Mouse (Mus musculus) limb, embryonic 13.5 days (tissue): ENCODE results near the gene Gmnc. TPM values are rescaled to one million over a fixed set of nuclear protein-coding genes. Genes with fewer than 3 reads are reported as not detected.

Experiments
- ATAC-seq: fragments of 200-750 bp; cut with Nextera tagmentation; 2 replicates; pipeline ENCODE4 v1.8.0; 2017; ENCODE audit warnings: low read depth, moderate number of reproducible peaks, moderate TSS enrichment; ENCODE audit not compliant: low FRiP score
- H3K27ac ChIP-seq: fragments of 300-500 bp; sonication (generic); 2 replicates; pipeline ENCODE4 v1.5.1; 2015; ENCODE audit warnings: inconsistent platforms, mild to moderate bottlenecking, moderate library complexity
- H3K27me3 ChIP-seq: fragments of 300-500 bp; sonication (generic); 2 replicates; pipeline ENCODE4 v1.6.1; 2015; ENCODE audit warnings: mild to moderate bottlenecking, inconsistent platforms
- H3K36me3 ChIP-seq: fragments of 300-500 bp; sonication (generic); 2 replicates; pipeline ENCODE4 v1.6.1; 2015; ENCODE audit warnings: inconsistent platforms, mild to moderate bottlenecking, moderate library complexity
- H3K4me1 ChIP-seq: fragments of 300-500 bp; sonication (generic); 2 replicates; pipeline ENCODE4 v1.6.1; 2015; ENCODE audit warnings: inconsistent platforms
- H3K4me2 ChIP-seq: fragments of 300-500 bp; sonication (generic); replicated peaks from 2 replicates; pipeline ENCODE4 v1.6.1; 2015; ENCODE audit warnings: inconsistent platforms, mild to moderate bottlenecking, moderate library complexity
- H3K4me3 ChIP-seq: fragments of 300-500 bp; sonication (generic); 2 replicates; pipeline ENCODE4 v1.5.1; 2015; ENCODE audit warnings: moderate library complexity, mild to moderate bottlenecking, inconsistent platforms
- H3K9ac ChIP-seq: fragments of 300-500 bp; sonication (generic); 2 replicates; pipeline ENCODE4 v1.6.1; 2015; ENCODE audit warnings: mild to moderate bottlenecking, inconsistent platforms
- H3K9me3 ChIP-seq: fragments of 300-500 bp; sonication (generic); 2 replicates; pipeline ENCODE4 v1.6.1; 2016; ENCODE audit warnings: inconsistent platforms
- WGBS: fragments of 180-500 bp; shearing (Covaris S2); methylation state at CpG from one replicate; pipeline ENCODE4 v1.1.7; 2015; 5-methylcytosine and 5-hydroxymethylcytosine counted together
- polyA plus RNA-seq: library from polyadenylated mRNA; unstranded; fragments of >200 nt; fragmentation: Nextera tagmentation; extraction: Ambion mirVana; gene quantifications from 2 replicates; pipeline ENCODE4 v1.2.1, GENCODE M21; 2015

Gmnc gene
- polyA plus RNA-seq, 1 experiment from 2014 or later = 0.14 TPM

DNA sequence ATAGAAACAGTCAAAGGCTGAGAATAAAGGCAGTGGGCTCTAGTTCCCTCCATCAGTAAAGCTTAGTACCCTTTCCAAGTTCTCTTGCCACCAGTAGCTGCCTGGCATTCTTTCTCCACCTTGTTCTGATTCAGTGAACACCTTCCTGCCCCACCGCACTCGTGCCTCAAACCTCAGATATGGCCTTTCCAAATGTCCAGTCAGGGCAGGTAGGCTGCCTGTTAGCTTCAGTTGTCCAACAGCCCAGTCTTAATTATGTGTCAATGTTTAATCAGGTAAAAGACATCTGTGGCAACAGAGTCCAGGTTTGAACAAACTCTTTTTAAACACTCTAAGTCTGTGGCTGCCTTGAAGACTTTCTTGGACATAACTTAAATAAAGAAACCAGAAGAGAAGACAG, 24.6 kb downstream of the Gmnc start:
- WGBS = 90% methylated on average over 2 of the region's 2 CpGs
- peaks cover 6% of the 10 kb centered on the region; the same call in 1 of the 2 replicates for H3K4me1 ChIP-seq
- no peak overlapping the region for H3K4me2 ChIP-seq
- no peak for ATAC-seq
- H3K4me3 ChIP-seq = no peak overlapping the region
- H3K9ac ChIP-seq = no peak overlapping the region
- no peaks in the 10 kb centered on the region for H3K36me3 ChIP-seq
- H3K27me3 ChIP-seq = peaks cover 25% of the 10 kb centered on the region
- H3K9me3 ChIP-seq = no peaks in the 10 kb centered on the region
- no peak overlapping the region for H3K27ac ChIP-seq

DNA sequence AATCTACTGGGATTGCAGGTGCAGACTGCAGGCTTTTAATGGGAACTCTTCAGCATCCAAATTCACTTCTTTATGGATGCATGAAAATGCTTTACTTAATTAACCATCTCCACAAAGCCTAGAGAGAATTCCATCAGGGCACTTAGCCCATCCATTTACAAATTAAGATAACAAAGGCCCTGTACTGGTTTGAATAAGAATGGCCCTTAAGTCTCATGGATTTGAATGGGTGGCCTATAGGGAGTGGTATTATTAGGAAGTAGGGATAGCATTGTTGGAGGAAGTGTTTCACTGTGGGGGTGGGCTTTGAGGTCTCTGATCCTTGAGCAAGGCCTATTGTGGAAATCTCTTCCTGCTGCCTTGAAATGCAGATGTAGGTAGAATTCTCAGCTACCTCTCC, 29.5 kb downstream of the Gmnc start:
- Histone ChIP-seq H3K27me3 (peaks cover 8% of the 10 kb centered on the region; the same call in 1 of the 2 replicates), H3K4me2 (no peak overlapping the region), H3K4me1 (no peaks in the 10 kb centered on the region), H3K9me3 (no peaks in the 10 kb centered on the region), H3K4me3 (no peak overlapping the region), H3K27ac (no peak overlapping the region), H3K36me3 (no peaks in the 10 kb centered on the region), H3K9ac (no peak overlapping the region)
- no peak for ATAC-seq

DNA sequence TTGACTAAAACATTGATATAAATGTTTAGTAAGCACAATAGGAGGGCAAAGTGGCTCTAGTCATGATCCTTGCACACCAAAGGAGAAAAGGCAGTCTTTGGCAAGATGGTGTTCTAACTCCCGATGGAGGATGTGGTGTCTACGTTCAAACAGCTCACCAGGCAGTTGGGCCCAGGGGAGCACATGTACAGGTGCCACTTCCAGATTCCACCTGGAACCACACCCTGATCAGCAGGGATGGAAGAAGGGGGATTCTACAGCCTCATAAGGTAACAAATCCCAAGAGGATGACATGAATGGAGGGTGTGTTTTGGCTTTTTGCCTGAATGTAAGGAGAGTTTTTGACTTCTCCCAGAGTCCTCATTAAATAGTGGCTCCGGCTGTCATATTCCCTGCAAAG, 39.9 kb downstream of the Gmnc start:
- no peaks in the 10 kb centered on the region for H3K27me3 ChIP-seq
- no peak overlapping the region for H3K4me2 ChIP-seq
- ATAC-seq = no peak
- 91% methylated on average over 3 of the region's 3 CpGs for WGBS
- no peaks in the 10 kb centered on the region for H3K36me3 ChIP-seq
- H3K4me1 ChIP-seq = no peaks in the 10 kb centered on the region
- no peak overlapping the region for H3K4me3 ChIP-seq
- no peak overlapping the region for H3K9ac ChIP-seq
- no peak overlapping the region for H3K27ac ChIP-seq
- no peaks in the 10 kb centered on the region for H3K9me3 ChIP-seq

DNA sequence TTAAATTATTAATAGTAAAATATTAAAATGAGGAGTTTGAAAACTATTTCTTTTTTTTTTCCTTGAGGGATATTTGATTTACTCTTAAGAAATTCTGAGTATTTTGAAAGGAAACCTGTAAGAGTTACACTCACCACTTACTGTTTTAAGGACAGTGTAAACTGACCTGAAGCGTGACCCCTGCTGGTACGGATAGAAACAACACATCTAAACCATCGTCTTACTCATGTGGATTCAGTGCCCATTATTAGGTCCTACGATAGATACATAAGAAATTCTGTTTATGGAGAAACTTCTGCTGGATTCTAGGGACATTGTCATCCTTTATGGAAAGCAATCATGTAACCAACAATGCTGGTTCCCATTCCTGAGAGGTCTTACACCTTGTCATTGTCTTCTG, 41.2 kb downstream of the Gmnc start:
- Histone ChIP-seq H3K4me2 (no peak overlapping the region), H3K27ac (no peak overlapping the region), H3K27me3 (no peaks in the 10 kb centered on the region), H3K4me3 (no peak overlapping the region), H3K36me3 (no peaks in the 10 kb centered on the region), H3K9ac (no peak overlapping the region), H3K4me1 (no peaks in the 10 kb centered on the region), H3K9me3 (no peaks in the 10 kb centered on the region)
- WGBS = 49% methylated on average over 4 of the region's 4 CpGs
- no peak for ATAC-seq

DNA sequence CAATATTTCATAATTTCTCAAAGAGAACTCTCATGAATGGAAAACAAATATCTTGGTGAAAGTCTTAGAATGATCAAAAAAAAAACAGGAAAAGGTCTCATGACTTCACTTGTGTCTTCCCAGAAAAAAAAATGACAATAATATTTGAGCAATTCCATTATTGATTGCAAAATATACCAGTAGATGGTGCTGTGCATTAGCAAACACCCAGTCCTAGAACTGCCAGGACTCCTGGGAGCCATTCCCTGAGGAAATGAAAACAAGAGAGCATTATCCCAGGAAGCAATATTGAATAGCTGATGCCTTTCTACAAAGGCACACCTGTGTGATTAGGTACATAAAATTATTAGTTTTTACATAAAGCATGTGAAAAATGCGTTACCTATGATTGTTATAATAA, 87.5 kb downstream of the Gmnc start:
- Histone ChIP-seq H3K27ac (no peak overlapping the region), H3K4me2 (no peak overlapping the region), H3K4me3 (no peak overlapping the region), H3K27me3 (no peaks in the 10 kb centered on the region), H3K9ac (no peak overlapping the region), H3K36me3 (no peaks in the 10 kb centered on the region), H3K9me3 (no peaks in the 10 kb centered on the region), H3K4me1 (no peaks in the 10 kb centered on the region)
- WGBS = 66% methylated on average over 1 of the region's 1 CpGs
- no peak for ATAC-seq

DNA sequence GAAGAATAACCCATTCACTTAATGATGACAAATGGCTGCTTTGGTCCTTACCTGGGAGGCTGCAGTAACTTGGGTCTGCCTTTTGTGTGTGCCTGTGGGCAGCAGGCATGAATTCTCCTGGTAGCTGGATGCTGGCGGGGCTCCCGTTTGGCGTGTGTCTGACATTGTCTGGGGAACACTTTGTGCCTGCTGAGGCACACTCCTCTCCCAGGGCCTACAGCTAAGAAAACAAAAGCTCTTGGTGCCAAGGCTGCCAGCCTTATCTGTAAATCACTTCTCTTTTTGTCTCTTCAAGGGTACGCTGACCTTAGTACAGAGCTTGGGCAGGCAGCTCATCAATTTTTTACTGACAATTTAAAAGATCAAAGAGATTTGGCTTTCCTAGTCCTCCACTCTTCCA, 90.0 kb downstream of the Gmnc start:
- no peaks in the 10 kb centered on the region for H3K4me1 ChIP-seq
- H3K9ac ChIP-seq = no peak overlapping the region
- H3K27me3 ChIP-seq = no peaks in the 10 kb centered on the region
- H3K36me3 ChIP-seq = no peaks in the 10 kb centered on the region
- WGBS = 27% methylated on average over 4 of the region's 4 CpGs
- no peak for ATAC-seq
- H3K9me3 ChIP-seq = no peaks in the 10 kb centered on the region
- no peak overlapping the region for H3K27ac ChIP-seq
- no peak overlapping the region for H3K4me3 ChIP-seq
- H3K4me2 ChIP-seq = no peak overlapping the region

DNA sequence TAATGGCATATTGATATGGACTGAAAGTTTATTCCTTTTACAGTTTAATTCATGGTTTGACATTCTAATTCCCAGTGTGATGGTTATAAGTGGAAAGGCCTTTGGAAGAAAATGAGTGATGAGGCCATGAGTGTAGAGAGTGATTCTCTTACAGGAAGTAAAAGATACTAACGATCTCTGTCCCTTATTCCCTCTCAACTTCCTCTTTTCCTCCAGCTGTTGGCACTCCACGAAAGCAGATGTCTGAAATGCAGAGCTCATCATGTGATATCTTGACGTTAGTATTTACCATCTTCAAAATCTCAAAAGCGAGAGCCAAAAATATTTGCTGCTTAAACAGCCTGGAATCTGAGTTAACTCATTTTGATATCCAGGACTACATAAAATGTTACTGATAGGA, 105.1 kb downstream of the Gmnc start:
- WGBS = 76% methylated on average over 4 of the region's 4 CpGs
- no peak for ATAC-seq
- Histone ChIP-seq H3K9me3 (no peaks in the 10 kb centered on the region), H3K4me3 (no peak overlapping the region), H3K9ac (no peak overlapping the region), H3K27me3 (no peaks in the 10 kb centered on the region), H3K4me1 (no peaks in the 10 kb centered on the region), H3K36me3 (no peaks in the 10 kb centered on the region), H3K27ac (no peak overlapping the region), H3K4me2 (no peak overlapping the region)

DNA sequence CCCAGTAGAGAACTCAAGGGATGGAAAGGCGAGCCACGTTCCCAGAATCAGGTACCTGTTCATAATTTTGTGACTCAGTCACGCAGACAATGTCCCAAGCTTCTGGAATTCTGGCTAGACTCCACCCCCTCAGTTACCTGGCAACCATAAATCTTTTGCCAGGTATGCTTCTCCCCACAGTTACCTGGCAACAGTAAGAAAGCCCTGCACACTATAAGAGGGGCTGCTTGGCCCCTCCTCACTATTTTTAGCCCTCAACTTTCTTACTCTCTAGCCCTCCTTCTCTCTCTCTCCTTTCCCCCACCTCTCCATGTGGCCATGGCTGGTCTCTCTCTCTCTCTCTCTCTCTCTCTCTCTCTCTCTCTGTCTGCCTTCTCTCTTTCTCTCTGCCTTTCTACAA, 114.6 kb downstream of the Gmnc start:
- Histone ChIP-seq H3K27ac (no peak overlapping the region), H3K9ac (no peak overlapping the region), H3K36me3 (no peaks in the 10 kb centered on the region), H3K4me3 (no peak overlapping the region), H3K27me3 (no peaks in the 10 kb centered on the region), H3K4me1 (no peaks in the 10 kb centered on the region), H3K4me2 (no peak overlapping the region), H3K9me3 (no peaks in the 10 kb centered on the region)
- 79% methylated on average over 3 of the region's 3 CpGs for WGBS
- no peak for ATAC-seq
